Mouse (Mus musculus) cerebellum, adult 18-20 months (tissue): ENCODE measurements around the gene Dcdc2b.

Experiments
- DNase-seq, 2 experiments: peaks; one replicate each; pipeline ENCODE4 v3.0.0; 2021

Gene Dcdc2b

GRCm38 (mm10) chr4:129576863-129577491 is 37.1 kb downstream of the Dcdc2b start:
- DNase-seq = peak; percentile 50 to 55

DNA sequence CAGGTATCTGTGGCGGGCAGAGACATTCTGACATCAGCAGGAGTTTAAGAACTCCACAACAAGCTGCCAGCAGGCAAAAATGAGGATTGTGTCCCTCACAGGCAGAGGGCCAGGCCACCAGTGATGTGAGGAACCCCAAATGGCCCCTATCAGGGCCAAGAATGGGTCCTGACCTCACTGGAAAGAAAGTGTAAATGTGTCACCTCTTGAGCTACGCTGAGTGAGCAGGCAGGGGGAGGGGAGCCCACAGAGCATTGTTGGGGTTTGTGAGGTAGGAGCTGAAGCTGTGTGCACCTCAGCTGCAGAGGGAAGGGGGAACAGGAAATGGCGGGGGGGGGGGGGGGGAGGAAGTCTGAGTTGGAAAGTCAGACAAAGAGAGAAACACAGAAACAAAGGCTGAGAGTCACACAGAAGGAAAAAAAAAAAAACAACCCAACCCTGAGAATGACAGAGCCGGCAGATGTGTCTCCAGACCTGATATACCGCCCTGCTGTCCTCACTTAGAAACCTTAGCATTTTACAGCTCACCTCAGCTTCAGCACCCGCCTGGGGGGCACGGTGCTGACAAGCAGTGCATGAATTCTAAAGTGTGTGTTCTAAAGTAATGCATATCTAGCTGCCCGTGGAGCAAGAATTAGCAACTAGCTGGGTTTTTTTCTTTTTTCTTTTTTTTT is 38.7 kb downstream of the Dcdc2b start:
- DNase-seq = no peak

DNA sequence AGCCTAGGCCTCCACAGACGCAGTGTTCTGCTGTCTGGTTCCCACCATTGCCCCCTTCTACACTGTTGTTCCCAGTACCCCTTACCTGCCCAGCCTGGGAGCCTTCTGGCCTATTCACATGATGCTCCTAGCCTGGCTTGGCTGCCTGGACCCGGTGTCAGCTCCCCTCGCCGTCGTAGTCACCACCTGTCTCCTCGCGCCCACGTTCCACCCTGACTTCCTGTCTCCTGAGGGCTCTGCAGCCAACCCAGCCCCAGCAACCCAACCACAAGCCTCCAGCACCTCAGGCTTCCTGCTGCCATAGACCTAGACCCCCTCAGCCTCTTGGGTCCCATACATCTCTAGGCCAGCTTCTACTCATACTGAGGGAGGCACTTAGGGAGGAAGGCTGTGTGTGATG is 40.6 kb downstream of the Dcdc2b start, which contains the start of gene Lck:
Gene Lck (minus strand): TSS at position 212 of the 400 bp plus-strand sequence.
- DNase-seq = no peak

- no peak for DNase-seq
Observed at GRCm38 (mm10) chr4:129573093-129573370, 41.0 kb downstream of the Dcdc2b start.

- DNase-seq = no peak
Observed at GRCm38 (mm10) chr4:129572236-129573092, 41.6 kb downstream of the Dcdc2b start.

GRCm38 (mm10) chr4:129571551-129572084 is 42.4 kb downstream of the Dcdc2b start:
- DNase-seq = no peak

DNA sequence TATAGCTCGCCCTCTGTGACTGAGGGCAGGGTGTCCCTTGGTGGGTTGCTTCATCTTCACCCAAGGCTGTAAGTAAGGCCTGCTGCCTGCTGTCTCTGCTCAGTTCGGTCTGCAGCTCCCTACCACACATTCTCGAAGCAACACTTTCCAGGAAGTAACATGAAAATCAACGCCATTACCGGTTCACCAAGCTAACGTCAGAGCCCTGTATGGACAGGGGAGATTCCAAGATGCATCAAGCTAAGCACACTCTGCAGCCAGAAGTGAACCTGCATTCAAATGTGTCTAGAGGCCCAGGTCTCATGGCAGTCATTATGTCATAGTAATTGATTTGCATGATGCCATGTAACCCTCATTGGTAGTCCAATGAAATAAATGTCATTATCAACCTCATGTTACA is 44.0 kb downstream of the Dcdc2b start:
- no peak for DNase-seq

DNA sequence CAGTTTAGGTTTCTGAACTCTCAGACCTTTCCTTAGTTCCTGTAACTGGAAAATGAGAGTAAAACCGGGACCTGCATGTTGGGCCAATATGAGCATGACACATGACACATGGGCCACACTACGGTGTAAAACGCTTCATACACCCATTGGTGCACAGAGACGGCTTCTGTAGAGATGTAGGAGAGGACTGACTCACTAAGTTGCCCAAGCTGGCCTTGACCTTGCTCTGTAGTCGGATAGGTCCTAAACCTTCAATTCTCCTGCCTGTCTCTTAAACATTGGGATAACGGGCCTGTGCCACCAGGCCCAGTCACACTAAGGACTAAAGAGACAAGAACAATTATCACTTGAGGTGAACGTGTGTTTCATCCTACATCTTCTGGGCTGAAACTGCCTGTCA is 45.7 kb downstream of the Dcdc2b start:
- no peak for DNase-seq

GRCm38 (mm10) chr4:129565139-129565538 is 48.9 kb downstream of the Dcdc2b start:
- no peak for DNase-seq

DNA sequence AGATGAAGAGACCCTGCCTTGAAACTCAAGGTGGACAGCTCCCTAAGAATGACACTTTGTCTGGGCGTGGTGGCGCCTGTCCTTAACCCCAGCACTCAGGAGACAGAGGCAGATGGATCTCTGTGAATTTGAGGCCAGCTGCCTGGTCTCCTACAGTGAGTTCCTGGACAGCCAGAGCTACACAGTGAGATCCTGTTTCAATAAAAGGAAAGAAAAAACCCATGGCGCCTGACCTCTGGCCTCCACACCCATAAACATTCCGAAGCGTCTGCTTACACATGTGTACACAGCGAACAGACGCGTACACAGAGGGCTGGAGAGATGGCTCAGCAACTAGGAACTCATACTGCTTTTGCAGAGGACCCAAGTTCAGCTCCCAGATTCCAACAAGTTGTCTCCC is 50.3 kb downstream of the Dcdc2b start:
- DNase-seq = no peak

- no peak for DNase-seq
Observed at GRCm38 (mm10) chr4:129561184-129561583, 52.9 kb downstream of the Dcdc2b start.
